Mouse (Mus musculus): ENCODE measurements around the gene Gm10135. TPM values are rescaled to one million over a fixed set of nuclear protein-coding genes. Genes with fewer than 3 reads are reported as not detected.
"Not testable (repeated sequence)": the region's sequence is repeated elsewhere in the genome, so short reads cannot be mapped to it uniquely, and the experiment has no call there.

Gm10135 gene
- polyA plus RNA-seq, 1 experiment from 2014 or later, result not detected

GRCm38 (mm10) chr5:72950252-72950651 is 24.2 kb downstream of the Gm10135 start:
- H3K27me3 ChIP-seq (ENCODE audit: insufficient read depth, low read length), result no peaks in the 10 kb centered on the region
- 91% methylated on average over 2 of the region's 2 CpGs for WGBS
- no peaks in the 10 kb centered on the region for H3K4me1 ChIP-seq (replicated peaks; ENCODE audit: insufficient read depth, low read length)
- ATAC-seq (replicated peaks; ENCODE audit: low FRiP score, low read depth) (no peak), DNase-seq (ENCODE audit: low spot score) (no peak)
- H3K4me2 ChIP-seq (ENCODE audit: low read length), result no peak overlapping the region
- H3K9me3 ChIP-seq (replicated peaks; ENCODE audit: low read length), result no peaks in the 10 kb centered on the region
- H3K27ac ChIP-seq, result no peak overlapping the region
- no peaks in the 10 kb centered on the region for H3K36me3 ChIP-seq (ENCODE audit: insufficient read depth, low read length)
- TF ChIP-seq CTCF (IDR thresholded peaks at IDR 0.05; ENCODE audit: low read depth), result no peak
- H3K9ac ChIP-seq (ENCODE audit: low read depth, low read length), result no peak overlapping the region
- H3K4me3 ChIP-seq (replicated peaks; ENCODE audit: low read depth, low read length), result no peak overlapping the region

DNA sequence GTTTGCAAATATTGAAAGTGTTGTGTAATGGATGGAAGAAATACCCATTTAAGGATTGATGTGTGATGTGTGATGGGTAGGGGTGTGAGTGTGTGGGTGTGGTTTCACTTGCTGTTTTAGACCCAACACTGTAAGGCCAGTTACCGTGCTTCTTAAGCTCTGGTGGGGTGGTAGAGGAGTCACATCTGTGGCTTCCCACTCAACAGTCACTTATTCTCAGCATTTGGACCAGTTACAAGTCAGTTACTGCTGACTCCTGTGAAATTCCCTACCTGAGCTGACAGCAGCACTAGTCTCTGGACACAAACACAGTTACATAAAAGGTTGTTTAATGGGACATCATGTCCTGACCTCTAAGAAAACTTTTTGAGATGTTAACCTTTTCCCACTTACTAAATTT is 26.4 kb downstream of the Gm10135 start:
- H3K9me3 ChIP-seq (replicated peaks; ENCODE audit: low read length), result no peaks in the 10 kb centered on the region

DNA sequence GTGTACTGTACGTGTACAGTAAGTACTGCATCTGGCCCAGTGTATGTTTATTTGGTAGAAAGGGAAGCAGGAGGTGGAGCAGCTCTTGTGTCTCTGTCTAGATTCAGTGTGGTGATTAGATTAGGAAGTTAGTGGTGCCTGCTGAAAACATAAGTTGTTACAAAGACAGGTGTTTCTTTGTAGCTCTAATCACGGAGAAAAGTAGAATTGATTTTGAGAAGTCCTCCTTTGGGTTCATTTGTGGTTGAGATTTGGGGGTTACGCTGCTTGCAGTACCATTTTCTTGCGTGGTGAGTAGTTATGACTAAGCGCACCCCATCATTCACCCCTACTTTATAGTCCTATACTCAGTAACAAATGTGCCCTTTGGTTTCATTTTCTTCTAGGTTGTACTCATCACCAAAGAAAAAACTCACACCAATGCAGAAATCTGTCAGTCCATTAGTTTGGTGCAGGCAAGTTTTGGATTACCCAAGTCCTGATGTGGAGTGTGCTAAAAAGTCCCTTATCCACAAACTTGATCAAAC is 33.5 kb downstream of the Gm10135 start:
- Histone ChIP-seq H3K36me3 (ENCODE audit: insufficient read depth, low read length) (0 out of 2 replicates have a peak, but pooled peaks cover 3% of the 10 kb centered on the region), H3K4me1 (replicated peaks; ENCODE audit: insufficient read depth, low read length) (no peaks in the 10 kb centered on the region), H3K9me3 (replicated peaks; ENCODE audit: low read length) (no peaks in the 10 kb centered on the region), H3K4me2 (ENCODE audit: low read length) (no peak overlapping the region), H3K27ac (no peak overlapping the region), H3K9ac (ENCODE audit: low read depth, low read length) (no peak overlapping the region), H3K4me3 (replicated peaks; ENCODE audit: low read depth, low read length) (no peak overlapping the region), H3K27me3 (ENCODE audit: insufficient read depth, low read length) (no peaks in the 10 kb centered on the region)
- 89% methylated on average over 5 of the region's 5 CpGs for WGBS
- DNase-seq (ENCODE audit: low spot score) (no peak), ATAC-seq (replicated peaks; ENCODE audit: low FRiP score, low read depth) (no peak)
- TF ChIP-seq CTCF (IDR thresholded peaks at IDR 0.05; ENCODE audit: low read depth), result no peak

More for the DNA sequence above, 26.4 kb downstream of the Gm10135 start:
- no peaks in the 10 kb centered on the region for H3K27me3 ChIP-seq (ENCODE audit: insufficient read depth, low read length)
- no peak overlapping the region for H3K4me3 ChIP-seq (replicated peaks; ENCODE audit: low read depth, low read length)
- 63% methylated on average over 1 of the region's 1 CpGs for WGBS
- no peak overlapping the region for H3K9ac ChIP-seq (ENCODE audit: low read depth, low read length)
- DNase-seq (ENCODE audit: low spot score) (no peak), ATAC-seq (replicated peaks; ENCODE audit: low FRiP score, low read depth) (no peak)
- H3K4me1 ChIP-seq (replicated peaks; ENCODE audit: insufficient read depth, low read length), result no peaks in the 10 kb centered on the region
- TF ChIP-seq CTCF (IDR thresholded peaks at IDR 0.05; ENCODE audit: low read depth), result no peak
- no peak overlapping the region for H3K27ac ChIP-seq
- no peaks in the 10 kb centered on the region for H3K36me3 ChIP-seq (ENCODE audit: insufficient read depth, low read length)
- H3K4me2 ChIP-seq (ENCODE audit: low read length), result no peak overlapping the region

DNA sequence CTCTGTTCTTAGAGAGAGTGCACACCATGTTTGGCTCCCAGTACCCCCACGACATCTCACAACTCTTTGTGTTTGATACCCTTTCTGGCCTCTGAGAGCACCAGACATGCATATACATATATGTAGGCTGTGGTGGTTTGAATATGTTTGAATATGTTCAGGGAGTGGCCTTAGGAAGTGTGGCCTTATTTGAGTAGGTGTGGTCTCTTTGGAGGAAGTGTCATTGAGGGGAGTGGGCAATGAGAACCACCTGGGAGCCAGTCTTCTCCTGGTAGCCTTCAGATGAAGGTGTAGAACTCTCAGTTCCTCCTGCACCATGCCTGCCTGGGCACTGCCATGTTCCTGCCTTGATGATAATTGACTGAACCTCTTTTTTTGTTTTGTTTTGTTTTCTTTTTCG is 35.2 kb downstream of the Gm10135 start:
- ATAC-seq (replicated peaks; ENCODE audit: low FRiP score, low read depth), result no peak
- no peaks in the 10 kb centered on the region for H3K4me1 ChIP-seq (replicated peaks; ENCODE audit: insufficient read depth, low read length)
- H3K4me3 ChIP-seq (replicated peaks; ENCODE audit: low read depth, low read length), result no peak overlapping the region
- WGBS, result 97% methylated on average over 2 of the region's 2 CpGs
- H3K9me3 ChIP-seq (replicated peaks; ENCODE audit: low read length), result no peaks in the 10 kb centered on the region
- no peaks in the 10 kb centered on the region for H3K27me3 ChIP-seq (ENCODE audit: insufficient read depth, low read length)
- DNase-seq (ENCODE audit: low spot score), result no peak
- 0 out of 2 replicates have a peak, but pooled peaks cover 3% of the 10 kb centered on the region for H3K36me3 ChIP-seq (ENCODE audit: insufficient read depth, low read length)
- no peak overlapping the region for H3K4me2 ChIP-seq (ENCODE audit: low read length)
- no peak overlapping the region for H3K27ac ChIP-seq
- H3K9ac ChIP-seq (ENCODE audit: low read depth, low read length), result no peak overlapping the region
- TF ChIP-seq CTCF (IDR thresholded peaks at IDR 0.05; ENCODE audit: low read depth), result no peak

DNA sequence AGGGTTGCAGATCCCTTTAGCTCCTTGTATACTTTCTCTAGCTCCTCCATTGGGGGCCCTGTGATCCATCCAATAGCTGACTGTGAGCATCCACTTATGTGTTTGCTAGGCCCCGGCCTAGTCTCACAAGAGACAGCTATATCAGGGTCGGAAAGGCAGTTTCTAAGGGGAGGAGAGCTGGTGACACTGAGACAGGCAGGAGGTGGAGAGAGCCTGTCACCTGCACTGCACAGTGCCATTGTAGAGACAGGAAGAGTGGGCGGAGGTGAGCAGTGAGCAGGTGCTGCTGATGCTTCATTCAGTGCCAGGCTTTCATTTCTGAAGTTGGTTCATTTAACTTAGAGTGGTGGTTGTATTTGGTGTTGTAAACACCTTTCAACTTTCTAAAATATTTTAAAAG is 36.1 kb downstream of the Gm10135 start:
- 94% methylated on average over 3 of the region's 3 CpGs for WGBS

GRCm38 (mm10) chr5:72933026-72933675 is 41.4 kb downstream of the Gm10135 start:
- Histone ChIP-seq H3K9me3 (replicated peaks; ENCODE audit: low read length) (no peaks in the 10 kb centered on the region), H3K27me3 (ENCODE audit: insufficient read depth, low read length) (no peaks in the 10 kb centered on the region), H3K9ac (ENCODE audit: low read depth, low read length) (no peak overlapping the region), H3K4me1 (replicated peaks; ENCODE audit: insufficient read depth, low read length) (no peaks in the 10 kb centered on the region), H3K36me3 (ENCODE audit: insufficient read depth, low read length) (no peaks in the 10 kb centered on the region), H3K4me3 (replicated peaks; ENCODE audit: low read depth, low read length) (no peak overlapping the region), H3K27ac (no peak overlapping the region), H3K4me2 (ENCODE audit: low read length) (no peak overlapping the region)
- DNase-seq (ENCODE audit: low spot score) (no peak), ATAC-seq (replicated peaks; ENCODE audit: low FRiP score, low read depth) (no peak)
- 92% methylated on average over 17 of the region's 17 CpGs for WGBS
- TF ChIP-seq CTCF (IDR thresholded peaks at IDR 0.05; ENCODE audit: low read depth), result no peak

More for the DNA sequence above, 36.1 kb downstream of the Gm10135 start:
- H3K36me3 ChIP-seq (ENCODE audit: insufficient read depth, low read length); H3K4me3 ChIP-seq (replicated peaks; ENCODE audit: low read depth, low read length); H3K4me1 ChIP-seq (replicated peaks; ENCODE audit: insufficient read depth, low read length); DNase-seq (ENCODE audit: low spot score); ATAC-seq (replicated peaks; ENCODE audit: low FRiP score, low read depth); H3K9me3 ChIP-seq (replicated peaks; ENCODE audit: low read length); H3K4me2 ChIP-seq (ENCODE audit: low read length); H3K9ac ChIP-seq (ENCODE audit: low read depth, low read length); H3K27me3 ChIP-seq (ENCODE audit: insufficient read depth, low read length); H3K27ac ChIP-seq: not testable (repeated sequence)

GRCm38 (mm10) chr5:72927074-72927473 is 47.4 kb downstream of the Gm10135 start:
- no peak for ATAC-seq (replicated peaks; ENCODE audit: low FRiP score, low read depth)
- no peak for DNase-seq (ENCODE audit: low spot score)
- Histone ChIP-seq H3K4me1 (replicated peaks; ENCODE audit: insufficient read depth, low read length) (no peaks in the 10 kb centered on the region), H3K36me3 (ENCODE audit: insufficient read depth, low read length) (no peaks in the 10 kb centered on the region), H3K4me2 (ENCODE audit: low read length) (no peak overlapping the region), H3K27ac (no peak overlapping the region), H3K9ac (ENCODE audit: low read depth, low read length) (no peak overlapping the region), H3K4me3 (replicated peaks; ENCODE audit: low read depth, low read length) (no peak overlapping the region), H3K27me3 (ENCODE audit: insufficient read depth, low read length) (no peaks in the 10 kb centered on the region), H3K9me3 (replicated peaks; ENCODE audit: low read length) (no peaks in the 10 kb centered on the region)
- TF ChIP-seq CTCF (IDR thresholded peaks at IDR 0.05; ENCODE audit: low read depth), result no peak

All from kidney, postnatal 0 days (tissue).